Mouse (Mus musculus): ENCODE data around the gene Thtpa. TPM values are rescaled to one million over a fixed set of nuclear protein-coding genes. Genes with fewer than 3 reads are reported as not detected.

Gene Thtpa
- polyA plus RNA-seq, 2 experiments: 2.6 to 4.3 TPM

GRCm38 (mm10) chr14:55113975-55114645 lies 19.5 kb downstream of the Thtpa start:
- H3K27me3 ChIP-seq (ENCODE audit: control insufficient read depth, insufficient read depth, low read length): peaks cover 64% of the 10 kb centered on the region
- H3K9ac ChIP-seq (replicated peaks): no peak overlapping the region
- no peak for DNase-seq (ENCODE audit: low read depth in 3 of 3, low spot score in 3 of 3)

GRCm38 (mm10) chr14:55114759-55115701 lies 20.4 kb downstream of the Thtpa start:
- Histone ChIP-seq H3K27ac (no peak overlapping the region), H3K9me3 (ENCODE audit: control insufficient read depth, low read length) (no peaks in the 10 kb centered on the region), H3K4me2 (ENCODE audit: low read depth) (peak overlapping the region; percentile 46), H3K36me3 (replicated peaks; ENCODE audit: control insufficient read depth, insufficient read depth, low read depth) (no peaks in the 10 kb centered on the region), H3K4me1 (replicated peaks; ENCODE audit: control insufficient read depth in 2 of 2, insufficient read depth in 2 of 2, low read length in 1 of 2) (no peaks in the 10 kb centered on the region), H3K27me3 (ENCODE audit: control insufficient read depth, insufficient read depth, low read length) (peaks cover 58% of the 10 kb centered on the region), H3K4me3 (ENCODE audit: insufficient read depth in 1 of 2, low read depth in 2 of 2, low read length in 2 of 2) (peak overlapping the region; percentile 11 to 33; a peak in 3 of 4 replicates), H3K9ac (replicated peaks) (no peak overlapping the region)
- whole genome bisulfite sequencing (ENCODE audit: insufficient replicate concordance): under 1% methylated on average over 74 of the region's 78 CpGs
- TF ChIP-seq CTCF (IDR thresholded peaks at IDR 0.05; ENCODE audit: low read depth): peak; percentile 4; the same call in 1 of the 2 replicates
- TF ChIP-seq EP300 (IDR thresholded peaks at IDR 0.05; ENCODE audit: low read depth): no peak
- DNase-seq (ENCODE audit: low read depth in 3 of 3, low spot score in 3 of 3): no peak
- ATAC-seq (ENCODE audit: insufficient read depth): no peak

More at GRCm38 (mm10) chr14:55113975-55114645, 19.5 kb downstream of the Thtpa start:
- Histone ChIP-seq H3K27ac (no peak overlapping the region), H3K4me2 (ENCODE audit: low read depth) (no peak overlapping the region), H3K4me1 (replicated peaks; ENCODE audit: control insufficient read depth in 2 of 2, insufficient read depth in 2 of 2, low read length in 1 of 2) (no peaks in the 10 kb centered on the region), H3K9me3 (ENCODE audit: control insufficient read depth, low read length) (no peaks in the 10 kb centered on the region), H3K36me3 (replicated peaks; ENCODE audit: control insufficient read depth, insufficient read depth, low read depth) (no peaks in the 10 kb centered on the region), H3K4me3 (ENCODE audit: insufficient read depth in 1 of 2, low read depth in 2 of 2, low read length in 2 of 2) (no peak overlapping the region)
- WGBS (ENCODE audit: insufficient replicate concordance): 7% methylated on average over 26 of the region's 26 CpGs
- ATAC-seq (ENCODE audit: insufficient read depth): no peak
- peak; percentile 66 for TF ChIP-seq CTCF (IDR thresholded peaks at IDR 0.05; ENCODE audit: low read depth)
- no peak for TF ChIP-seq EP300 (IDR thresholded peaks at IDR 0.05; ENCODE audit: low read depth)

GRCm38 (mm10) chr14:55115846-55116245 lies 21.3 kb downstream of the Thtpa start:
- H3K4me3 ChIP-seq (ENCODE audit: insufficient read depth in 1 of 2, low read depth in 2 of 2, low read length in 2 of 2): no peak overlapping the region
- DNase-seq (ENCODE audit: low read depth in 3 of 3, low spot score in 3 of 3) (no peak), ATAC-seq (ENCODE audit: insufficient read depth) (no peak)
- TF ChIP-seq EP300 (IDR thresholded peaks at IDR 0.05; ENCODE audit: low read depth) (no peak), CTCF (IDR thresholded peaks at IDR 0.05; ENCODE audit: low read depth) (no peak)
- WGBS (ENCODE audit: insufficient replicate concordance): 6% methylated on average over 8 of the region's 8 CpGs
- peaks cover 51% of the 10 kb centered on the region for H3K27me3 ChIP-seq (ENCODE audit: control insufficient read depth, insufficient read depth, low read length)
- H3K9me3 ChIP-seq (ENCODE audit: control insufficient read depth, low read length): no peaks in the 10 kb centered on the region
- no peak overlapping the region for H3K4me2 ChIP-seq (ENCODE audit: low read depth)
- H3K9ac ChIP-seq (replicated peaks): no peak overlapping the region
- no peaks in the 10 kb centered on the region for H3K4me1 ChIP-seq (replicated peaks; ENCODE audit: control insufficient read depth in 2 of 2, insufficient read depth in 2 of 2, low read length in 1 of 2)
- no peak overlapping the region for H3K27ac ChIP-seq
- no peaks in the 10 kb centered on the region for H3K36me3 ChIP-seq (replicated peaks; ENCODE audit: control insufficient read depth, insufficient read depth, low read depth)

- Histone ChIP-seq H3K36me3 (replicated peaks; ENCODE audit: control insufficient read depth, insufficient read depth, low read depth) (no peaks in the 10 kb centered on the region), H3K27ac (no peak within 1 kb of the TSS), H3K4me3 (ENCODE audit: insufficient read depth in 1 of 2, low read depth in 2 of 2, low read length in 2 of 2) (no peak within 1 kb of the TSS), H3K4me2 (ENCODE audit: low read depth) (no peak within 1 kb of the TSS), H3K4me1 (replicated peaks; ENCODE audit: control insufficient read depth in 2 of 2, insufficient read depth in 2 of 2, low read length in 1 of 2) (no peaks in the 10 kb centered on the region), H3K9ac (replicated peaks) (no peak within 1 kb of the TSS), H3K27me3 (ENCODE audit: control insufficient read depth, insufficient read depth, low read length) (peaks cover 51% of the 10 kb centered on the region), H3K9me3 (ENCODE audit: control insufficient read depth, low read length) (no peaks in the 10 kb centered on the region)
- 16% methylated on average over 21 of the region's 21 CpGs for WGBS (ENCODE audit: insufficient replicate concordance)
- TF ChIP-seq EP300 (IDR thresholded peaks at IDR 0.05; ENCODE audit: low read depth) (no peak), CTCF (IDR thresholded peaks at IDR 0.05; ENCODE audit: low read depth) (no peak)
- DNase-seq (ENCODE audit: low read depth in 3 of 3, low spot score in 3 of 3) (no peak), ATAC-seq (ENCODE audit: insufficient read depth) (no peak)
These were observed 22.0 kb downstream of the Thtpa start, which contains the start of gene Jph4 for GRCm38 (mm10) chr14:55116425-55117200. Jph4 (minus strand) TSS chr14:55116935.

Measured in liver, embryonic 14.5 days (tissue).